Mouse (Mus musculus) bone marrow, adult 2 months (tissue): ENCODE measurements around the gene Gm45213.
A peak's percentile ranks its signal among the peaks of the same experiment; 100 is the strongest.
"Not testable (repeated sequence)": the region's sequence is repeated elsewhere in the genome, so short reads cannot be mapped to it uniquely, and the experiment has no call there.

Experiments
- CTCF ChIP-seq: fragments of 200-500 bp; IDR thresholded peaks from 2 replicates; pipeline ENCODE4 v1.5.1; 2011; ENCODE audit warnings: low read length, control low read depth; ENCODE audit not compliant: control insufficient read depth, insufficient read depth
- POLR2A ChIP-seq: fragments of 200-500 bp; IDR thresholded peaks from 2 replicates; pipeline ENCODE4 v1.6.1; 2011; ENCODE audit warnings: low read depth, mild to moderate bottlenecking, control low read depth, low read length, borderline replicate concordance; ENCODE audit not compliant: control insufficient read depth

- 0 out of 2 replicates have a peak, but pooled peaks have one; percentile 3 for TF ChIP-seq CTCF
- TF ChIP-seq POLR2A: not testable (repeated sequence)
Observed at GRCm38 (mm10) chr7:66055356-66055755, 12.0 kb downstream of the Gm45213 start.
